Mouse (Mus musculus): ENCODE results near the gene Lctl.

GRCm38 (mm10) chr9:64088346-64088745 lies 28.6 kb upstream of the Lctl start:
- TF ChIP-seq CTCF (conservative IDR thresholded peaks at IDR 0.05; ENCODE audit: insufficient read depth, insufficient read length, low read depth, low read length) (no peak), POLR2A (IDR thresholded peaks at IDR 0.05; ENCODE audit: low read depth, low read length) (no peak)

Measured in kidney, adult 2 months (tissue).